Mouse (Mus musculus) heart, embryonic 16.5 days (tissue): ENCODE data around the gene Vps45. TPM values are rescaled to one million over a fixed set of nuclear protein-coding genes. Genes with fewer than 3 reads are reported as not detected.

Source experiments
- ATAC-seq: fragments of 200-750 bp; cut with Nextera tagmentation; replicated peaks from 2 replicates; pipeline ENCODE4 v1.8.0; 2017; ENCODE audit warnings: moderate number of reproducible peaks; ENCODE audit not compliant: insufficient read depth, low FRiP score; ENCODE audit errors: extremely low read depth
- H3K27ac ChIP-seq: fragments of 300-500 bp; sonication (generic); 2 replicates; pipeline ENCODE4 v1.5.1; 2014; ENCODE audit warnings: mild to moderate bottlenecking, low read length, control low read depth, moderate library complexity
- H3K27me3 ChIP-seq: fragments of 300-500 bp; sonication (generic); 2 replicates; pipeline ENCODE4 v1.6.1; 2014; ENCODE audit warnings: low read length, mixed read lengths; ENCODE audit not compliant: control insufficient read depth, insufficient read depth
- H3K36me3 ChIP-seq: fragments of 300-500 bp; sonication (generic); 2 replicates; pipeline ENCODE4 v1.6.1; 2014; ENCODE audit not compliant: control insufficient read depth, insufficient read depth
- H3K4me1 ChIP-seq: fragments of 300-500 bp; sonication (generic); 2 replicates; pipeline ENCODE4 v1.6.1; 2014; ENCODE audit warnings: low read length, mixed read lengths; ENCODE audit not compliant: control insufficient read depth, insufficient read depth
- H3K4me2 ChIP-seq: fragments of 300-500 bp; sonication (generic); 2 replicates; pipeline ENCODE4 v1.6.1; 2014; ENCODE audit warnings: low read depth, mild to moderate bottlenecking, control low read depth, low read length
- H3K4me3 ChIP-seq: fragments of 300-500 bp; sonication (generic); 2 replicates; pipeline ENCODE4 v1.5.1; 2014; ENCODE audit warnings: mild to moderate bottlenecking, control low read depth, low read length
- H3K9ac ChIP-seq: fragments of 300-500 bp; sonication (generic); 2 replicates; pipeline ENCODE4 v1.6.1; 2014; ENCODE audit warnings: low read length, control low read depth
- H3K9me3 ChIP-seq: fragments of 300-500 bp; sonication (generic); replicated peaks from 2 replicates; pipeline ENCODE4 v1.6.1; 2016; ENCODE audit warnings: low read length; ENCODE audit not compliant: control insufficient read depth
- whole genome bisulfite sequencing: fragments of 180-500 bp; shearing (Covaris S2); extraction: QIAGEN DNeasy Blood & Tissue Kit; methylation state at CpG from one replicate; pipeline ENCODE4 v1.1.7; 2014; 5-methylcytosine and 5-hydroxymethylcytosine counted together
- polyA plus RNA-seq: library from polyadenylated mRNA; unstranded; fragments of >200 nt; fragmentation: Nextera tagmentation; extraction: Ambion mirVana; gene quantifications from 2 replicates; pipeline ENCODE4 v1.2.1, GENCODE M21; 2015

Gene Vps45
- polyA plus RNA-seq, 1 experiment from 2014 or later = 39.4 TPM

GRCm38 (mm10) chr3:96082100-96082499 lies 23.8 kb upstream of the Vps45 start:
- Histone ChIP-seq H3K27ac (no peak overlapping the region), H3K27me3 (no peaks in the 10 kb centered on the region), H3K4me2 (no peak overlapping the region), H3K4me1 (no peaks in the 10 kb centered on the region), H3K4me3 (no peak overlapping the region), H3K9ac (no peak overlapping the region), H3K9me3 (no peaks in the 10 kb centered on the region; the same call in 1 of the 2 replicates), H3K36me3 (no peaks in the 10 kb centered on the region)
- 80% methylated on average over 2 of the region's 2 CpGs for WGBS
- ATAC-seq = no peak

DNA sequence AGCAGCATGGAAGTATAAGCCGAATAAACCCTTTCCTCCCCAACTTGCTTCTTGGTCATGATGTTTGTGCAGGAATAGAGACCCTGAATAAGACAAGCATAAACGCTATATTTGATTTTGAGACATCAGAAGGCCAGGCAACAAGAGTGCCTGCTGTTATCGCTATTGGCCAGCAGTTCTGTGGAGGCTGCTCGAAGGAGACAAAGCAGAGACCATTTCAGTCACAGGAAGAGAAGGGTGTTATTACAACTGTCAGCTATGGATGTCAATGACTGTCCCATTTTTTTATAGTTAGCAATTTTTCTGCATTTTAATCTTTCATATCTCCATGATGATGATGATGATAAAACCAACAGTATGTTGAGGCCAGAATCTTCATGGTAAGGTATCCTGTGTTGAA lies 23.4 kb upstream of the Vps45 start:
- WGBS = 89% methylated on average over 4 of the region's 4 CpGs
- ATAC-seq = no peak
- H3K4me3 ChIP-seq = no peak overlapping the region
- H3K4me2 ChIP-seq = no peak overlapping the region
- no peaks in the 10 kb centered on the region for H3K4me1 ChIP-seq
- no peaks in the 10 kb centered on the region for H3K36me3 ChIP-seq
- no peak overlapping the region for H3K9ac ChIP-seq
- no peaks in the 10 kb centered on the region; the same call in 1 of the 2 replicates for H3K9me3 ChIP-seq
- no peaks in the 10 kb centered on the region for H3K27me3 ChIP-seq
- H3K27ac ChIP-seq = no peak overlapping the region

- WGBS = 68% methylated on average over 1 of the region's 1 CpGs
- H3K9me3 ChIP-seq = no peaks in the 10 kb centered on the region; the same call in 1 of the 2 replicates
- no peak overlapping the region for H3K9ac ChIP-seq
- H3K27ac ChIP-seq = no peak overlapping the region
- ATAC-seq = no peak
- H3K4me3 ChIP-seq = no peak overlapping the region
- no peak overlapping the region for H3K4me2 ChIP-seq
- H3K27me3 ChIP-seq = no peaks in the 10 kb centered on the region
- no peaks in the 10 kb centered on the region for H3K4me1 ChIP-seq
- H3K36me3 ChIP-seq = no peaks in the 10 kb centered on the region
Measured at GRCm38 (mm10) chr3:96081006-96081405, 22.7 kb upstream of the Vps45 start.

DNA sequence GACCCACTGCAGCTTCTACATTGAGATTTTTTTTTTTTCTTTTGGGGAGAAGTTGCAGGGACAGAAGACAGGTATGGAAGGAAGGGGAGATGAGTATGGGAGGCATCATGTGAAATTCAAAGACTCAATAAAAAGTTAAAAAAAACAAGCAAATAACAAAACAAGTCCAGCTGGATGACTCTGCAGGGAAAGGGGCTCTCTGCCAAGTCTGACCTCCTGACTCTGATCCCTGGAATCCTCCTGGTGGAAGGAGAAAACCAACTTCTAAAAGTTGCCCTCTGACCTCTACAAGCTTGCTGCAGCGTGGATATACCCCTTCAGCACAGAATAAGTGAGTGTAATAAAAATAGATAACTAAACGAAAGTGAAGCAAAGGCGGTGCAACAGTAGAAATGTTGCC lies 20.4 kb upstream of the Vps45 start:
- 61% methylated on average over 3 of the region's 3 CpGs for WGBS

GRCm38 (mm10) chr3:96078066-96078465 lies 19.8 kb upstream of the Vps45 start:
- Histone ChIP-seq H3K9me3 (no peaks in the 10 kb centered on the region), H3K9ac (no peak overlapping the region), H3K4me2 (no peak overlapping the region), H3K4me3 (no peak overlapping the region), H3K27me3 (no peaks in the 10 kb centered on the region), H3K27ac (no peak overlapping the region), H3K4me1 (no peaks in the 10 kb centered on the region), H3K36me3 (no peaks in the 10 kb centered on the region)
- 63% methylated on average over 6 of the region's 6 CpGs for WGBS
- ATAC-seq = no peak

More for the DNA sequence above, 20.4 kb upstream of the Vps45 start:
- no peaks in the 10 kb centered on the region for H3K4me1 ChIP-seq
- no peaks in the 10 kb centered on the region for H3K36me3 ChIP-seq
- no peak overlapping the region for H3K4me3 ChIP-seq
- H3K27ac ChIP-seq = no peak overlapping the region
- H3K9ac ChIP-seq = no peak overlapping the region
- H3K4me2 ChIP-seq = no peak overlapping the region
- no peaks in the 10 kb centered on the region for H3K9me3 ChIP-seq
- ATAC-seq = no peak
- H3K27me3 ChIP-seq = no peaks in the 10 kb centered on the region

GRCm38 (mm10) chr3:96072921-96073486 lies 14.7 kb upstream of the Vps45 start:
- H3K4me3 ChIP-seq = no peak overlapping the region
- 50% methylated on average over 12 of the region's 12 CpGs for WGBS
- H3K4me2 ChIP-seq = peak overlapping the region; percentile 4; the same call in 1 of the 2 replicates
- H3K27ac ChIP-seq = no peak overlapping the region
- H3K9ac ChIP-seq = peak overlapping the region; percentile 11
- no peaks in the 10 kb centered on the region for H3K27me3 ChIP-seq
- no peaks in the 10 kb centered on the region for H3K36me3 ChIP-seq
- no peaks in the 10 kb centered on the region for H3K9me3 ChIP-seq
- no peak for ATAC-seq
- no peaks in the 10 kb centered on the region for H3K4me1 ChIP-seq

DNA sequence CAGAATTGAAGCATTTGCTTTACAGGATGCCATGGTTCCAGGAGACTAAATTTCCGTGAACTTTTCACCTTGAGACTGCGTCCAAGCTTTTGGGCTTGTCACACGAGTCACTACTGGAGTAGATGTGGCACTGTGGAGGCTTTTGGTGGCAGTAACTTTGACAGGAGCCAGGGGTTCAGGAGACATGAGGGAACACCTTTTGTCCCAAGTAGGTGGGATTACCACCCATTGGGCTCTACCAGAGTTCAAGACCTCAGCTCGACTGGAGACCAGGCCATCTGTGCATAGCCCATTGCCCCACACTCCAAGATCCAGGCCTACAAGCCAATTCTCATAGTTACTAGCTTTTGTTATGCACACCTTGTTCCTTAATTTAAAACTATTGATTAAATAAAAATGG lies 12.0 kb upstream of the Vps45 start:
- WGBS = 72% methylated on average over 4 of the region's 4 CpGs
- H3K36me3 ChIP-seq = no peaks in the 10 kb centered on the region
- no peak for ATAC-seq
- no peak overlapping the region for H3K4me2 ChIP-seq
- H3K9me3 ChIP-seq = no peaks in the 10 kb centered on the region
- no peak overlapping the region for H3K4me3 ChIP-seq
- no peak overlapping the region for H3K9ac ChIP-seq
- no peaks in the 10 kb centered on the region for H3K27me3 ChIP-seq
- 0 out of 2 replicates have a peak, but pooled peaks cover 4% of the 10 kb centered on the region for H3K4me1 ChIP-seq
- H3K27ac ChIP-seq = no peak overlapping the region

- Histone ChIP-seq H3K27ac (no peak overlapping the region), H3K9me3 (no peaks in the 10 kb centered on the region), H3K27me3 (no peaks in the 10 kb centered on the region), H3K4me3 (no peak overlapping the region), H3K4me2 (no peak overlapping the region), H3K36me3 (no peaks in the 10 kb centered on the region), H3K9ac (no peak overlapping the region), H3K4me1 (0 out of 2 replicates have a peak, but pooled peaks cover 4% of the 10 kb centered on the region)
- WGBS = 38% methylated on average over 1 of the region's 1 CpGs
- no peak for ATAC-seq
Measured at GRCm38 (mm10) chr3:96069542-96069941, 11.3 kb upstream of the Vps45 start.

- H3K27me3 ChIP-seq = no peaks in the 10 kb centered on the region
- 91% methylated on average over 6 of the region's 6 CpGs for WGBS
- no peaks in the 10 kb centered on the region for H3K9me3 ChIP-seq
- H3K36me3 ChIP-seq = no peaks in the 10 kb centered on the region
- no peak overlapping the region for H3K9ac ChIP-seq
- ATAC-seq = no peak
- H3K27ac ChIP-seq = no peak overlapping the region
- 0 out of 2 replicates have a peak, but pooled peaks cover 4% of the 10 kb centered on the region for H3K4me1 ChIP-seq
- H3K4me2 ChIP-seq = no peak overlapping the region
- no peak overlapping the region for H3K4me3 ChIP-seq
Measured at GRCm38 (mm10) chr3:96069046-96069445, 10.8 kb upstream of the Vps45 start.
